Mouse (Mus musculus) left cerebral cortex, postnatal 10 days (tissue): ENCODE data around the gene Mybl2. TPM values are rescaled to one million over a fixed set of nuclear protein-coding genes. Genes with fewer than 3 reads are reported as not detected.

ENCODE experiments used
- DNase-seq, 2 experiments: peaks; one replicate each; pipeline ENCODE4 v3.0.0; 2021 to 2022; ENCODE audit warnings: low spot score in 2 of 2, mixed read lengths in 1 of 2; ENCODE audit errors: extremely low spot score in 1 of 2
- intact Hi-C: fragments of 180-260 bp; cut with DNase I; formaldehyde crosslinking; loops from one replicate; pipeline ENCODE4 v1.15.1; 2025
- microRNA-seq: library from miRNA; unstranded; fragments of <30 nt; microRNA quantifications from one replicate; pipeline ENCODE4 v1.2.0, GENCODE M21; 2022
- total RNA-seq, 2 experiments: library from RNA; stranded (reverse); gene quantifications; 2 replicates each; pipeline ENCODE4 v1.2.3; 2021

The Mybl2 gene
- total RNA-seq, 2 experiments from 2014 or later: 0.79 to 1.5 TPM

GRCm38 (mm10) chr2:163102216-163102615, 47.7 kb downstream of the Mybl2 start:
- intact Hi-C loops: loop anchor here (5.0 kb wide), 1 partner anchor 105 kb away; no protein-coding TSS in a partner anchor
- no peak for DNase-seq

- no peak for DNase-seq
- intact Hi-C loops: loop anchor here (5.0 kb wide), 1 partner anchor 104 kb away; no protein-coding TSS in a partner anchor
Observed at GRCm38 (mm10) chr2:163102900-163103653, 48.6 kb downstream of the Mybl2 start.

- intact Hi-C loops: loop anchor here (5.0 kb wide), 1 partner anchor 103 kb away; no protein-coding TSS in a partner anchor
Observed at GRCm38 (mm10) chr2:163104086-163104770, 49.7 kb downstream of the Mybl2 start.

DNA sequence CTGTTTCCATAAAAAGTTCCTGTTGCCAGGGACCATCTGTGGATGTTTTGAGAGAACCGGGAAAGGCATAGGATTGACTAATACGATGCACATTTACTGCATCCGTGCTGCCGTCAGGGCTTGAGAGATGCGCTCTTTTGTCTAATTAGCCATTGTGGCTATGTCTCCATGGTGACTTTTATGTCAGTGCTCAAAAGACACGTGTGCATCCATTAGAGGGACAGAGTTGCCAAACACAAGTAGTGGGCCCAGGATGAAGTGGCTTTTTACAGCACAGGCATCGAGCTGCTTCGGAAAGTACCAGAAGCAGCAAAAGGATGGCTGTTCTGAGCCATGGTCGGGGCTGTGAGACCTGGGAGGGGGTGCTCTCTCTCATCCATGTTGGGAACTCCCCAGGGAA, 53.9 kb downstream of the Mybl2 start:
- no peak for DNase-seq
- intact Hi-C loops: no loop called here

More at GRCm38 (mm10) chr2:163104086-163104770, 49.7 kb downstream of the Mybl2 start:
- no peak for DNase-seq

GRCm38 (mm10) chr2:163110706-163111105, 56.2 kb downstream of the Mybl2 start:
- no peak for DNase-seq
- intact Hi-C loops: no loop called here

DNA sequence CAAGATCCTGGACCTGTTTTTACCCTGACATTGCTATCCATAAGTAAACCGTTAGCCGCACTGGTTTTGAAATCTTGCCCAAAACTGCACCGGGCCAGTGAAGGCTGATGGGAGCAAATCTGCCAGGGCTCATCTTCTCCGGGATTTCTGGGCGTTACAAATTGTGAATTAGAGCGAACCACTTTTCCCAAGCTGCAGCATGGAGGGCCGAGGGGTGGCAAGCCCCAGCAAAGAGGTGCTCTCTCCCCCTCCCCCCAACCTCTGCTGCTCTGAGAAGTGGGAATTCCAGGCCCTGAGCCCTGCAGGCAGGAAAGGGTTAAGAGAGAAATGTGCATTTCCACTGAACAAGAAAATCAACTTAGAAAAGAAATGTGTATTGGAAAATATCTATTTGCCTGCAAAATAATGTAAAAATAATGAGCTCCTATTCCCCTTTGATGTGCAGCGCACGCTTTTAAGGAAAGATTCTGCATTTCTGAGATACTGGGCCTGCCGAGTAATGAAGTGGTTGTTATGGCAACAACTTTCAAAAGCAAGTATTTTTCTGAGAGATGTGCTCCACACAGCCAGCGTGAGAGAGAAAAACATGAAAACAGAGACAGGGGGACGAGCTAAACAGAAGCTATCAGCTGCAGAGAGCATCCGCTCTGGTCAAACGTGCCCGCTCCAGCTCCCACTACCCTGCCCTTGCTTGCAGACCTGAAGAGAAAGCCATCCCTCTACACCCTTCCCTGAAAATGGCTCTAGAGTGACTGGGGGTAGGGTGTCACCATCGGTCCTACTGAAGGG, 57.1 kb downstream of the Mybl2 start:
- DNase-seq: peak in 1 of 2 experiments; percentile 28
- intact Hi-C loops: no loop called here

DNA sequence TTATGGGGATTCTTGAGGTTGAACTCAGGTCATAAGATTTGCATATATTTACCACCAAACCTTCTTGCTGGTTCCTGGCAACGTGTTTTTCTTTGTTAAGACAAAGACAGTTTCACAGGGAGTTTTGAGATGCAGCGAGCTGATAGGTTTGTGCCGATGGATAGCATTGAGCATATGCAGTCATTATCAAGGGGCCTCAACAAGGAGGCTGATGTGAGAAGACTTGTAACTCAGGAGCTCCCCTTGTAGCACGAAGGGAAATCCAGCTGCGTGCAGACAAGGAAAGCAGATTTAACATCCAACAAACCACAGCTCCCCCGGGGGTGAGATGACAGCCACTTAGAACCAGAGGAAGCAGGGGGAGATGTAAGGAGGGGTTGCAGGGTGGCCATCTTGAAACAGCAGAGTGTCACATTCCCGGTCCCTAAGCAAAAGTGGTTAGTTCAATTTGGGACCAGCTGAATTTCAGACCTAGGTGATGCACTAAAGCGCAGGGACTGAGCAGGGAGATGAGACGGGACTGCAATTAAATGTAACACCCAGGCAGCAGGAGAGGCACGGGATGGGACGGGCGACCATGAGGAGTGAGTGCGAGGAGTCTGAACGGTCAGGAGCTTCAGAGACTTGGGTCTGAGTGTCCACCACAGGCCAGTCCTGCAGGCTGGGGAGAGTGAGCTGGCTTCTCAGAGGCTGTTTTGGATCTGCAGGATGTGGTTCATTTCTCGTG, 66.3 kb downstream of the Mybl2 start:
- no peak for DNase-seq
- intact Hi-C loops: loop anchor here (5.0 kb wide), 1 partner anchor 52 kb away; no protein-coding TSS in a partner anchor

DNA sequence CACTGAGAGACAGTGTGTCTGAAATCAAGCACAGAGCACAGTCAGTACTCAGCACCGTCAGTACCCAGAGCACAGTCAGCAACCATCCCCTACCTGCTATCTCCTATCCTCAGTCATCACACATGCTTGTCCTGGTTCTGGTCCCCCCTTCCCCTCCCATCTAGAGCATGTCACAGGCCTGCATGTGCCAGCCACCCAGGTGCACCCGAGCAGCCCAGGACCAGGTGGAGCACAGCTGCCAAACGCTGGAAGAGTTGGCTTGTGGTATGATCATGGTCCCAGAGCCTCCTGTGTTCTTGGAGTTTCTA, 66.8 kb downstream of the Mybl2 start:
- intact Hi-C loops: loop anchor here (5.0 kb wide), 1 partner anchor 51 kb away; no protein-coding TSS in a partner anchor
- DNase-seq: no peak

- DNase-seq: peak in 1 of 2 experiments; percentile 67
- intact Hi-C loops: loop anchor here (5.0 kb wide), 1 partner anchor 50 kb away; no protein-coding TSS in a partner anchor
Observed at GRCm38 (mm10) chr2:163122319-163122718, 67.8 kb downstream of the Mybl2 start.

- DNase-seq: no peak
- intact Hi-C loops: loop anchor here (5.0 kb wide), 1 partner anchor 49 kb away; no protein-coding TSS in a partner anchor
Observed at GRCm38 (mm10) chr2:163123496-163123895, 69.0 kb downstream of the Mybl2 start.

DNA sequence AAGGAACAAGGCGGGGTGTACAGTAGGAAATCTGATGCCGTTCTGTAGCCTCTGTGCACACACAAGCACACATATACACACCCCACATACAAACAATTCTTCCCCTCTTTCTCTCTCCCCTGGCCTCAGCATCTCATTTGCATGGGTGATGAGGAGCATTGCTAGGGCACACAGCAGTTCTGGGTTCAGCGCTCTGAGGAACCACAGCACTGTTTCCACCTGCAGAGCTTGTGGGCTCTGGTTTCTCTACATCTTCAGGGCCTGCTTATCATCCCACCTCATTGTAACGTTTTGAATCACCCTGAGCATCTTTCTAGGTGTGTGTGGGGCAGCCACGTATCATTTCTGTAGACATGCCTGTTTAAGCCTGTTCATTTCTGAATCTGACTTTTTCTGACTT, 76.3 kb downstream of the Mybl2 start:
- intact Hi-C loops: no loop called here
- DNase-seq: no peak

- intact Hi-C loops: no loop called here
- no peak for DNase-seq
Observed at GRCm38 (mm10) chr2:163132314-163132713, 77.8 kb downstream of the Mybl2 start.

Small RNA genes within 50 kb of the gene (microRNA-seq; reads per million reads assigned to microRNA genes)
- gene Gm22174 (not detected), gene Mir7003 (not detected)

Other genes starting within 250 kb of the Mybl2 start
- 100 to 1,000 TPM; 118 to 119 TPM for gene Srsf6, start 123.2 kb upstream of the Mybl2 start, total RNA-seq
- gene L3mbtl1, start 111.2 kb upstream of the Mybl2 start, total RNA-seq: 10 to 100 TPM; 29.6 to 35.0 TPM
- gene Sgk2, start 67.4 kb upstream of the Mybl2 start, total RNA-seq: under 1 TPM; 0.39 to 0.41 TPM
- 10 to 100 TPM; 24.6 to 25.5 TPM for gene Ift52, start 37.3 kb upstream of the Mybl2 start, total RNA-seq
- gene Gtsf1l, start 33.2 kb downstream of the Mybl2 start, total RNA-seq: not detected
- 10 to 100 TPM; 23.9 to 26.4 TPM for gene Tox2, start 148.4 kb downstream of the Mybl2 start, total RNA-seq